Mouse (Mus musculus) forebrain, embryonic 14.5 days (tissue): ENCODE measurements at regions not wholly inside any gene's neighbourhood (a gene's known extent, or its start where the extent isn't known, plus 50 kb on each side); places are given as distances from the start of the nearest gene placed in this dataset.

Source experiments
- ATAC-seq: fragments of 200-750 bp; cut with Nextera tagmentation; 2 replicates; pipeline ENCODE4 v1.8.0; 2017; ENCODE audit warnings: mild to moderate bottlenecking, moderate library complexity
- DNase-seq: peaks from one replicate; pipeline ENCODE4 v3.0.0-alpha.2; 2015; ENCODE audit warnings: low spot score
- H3K27ac ChIP-seq: fragments of 300-500 bp; sonication (generic); 2 replicates; pipeline ENCODE4 v1.5.1; 2014; ENCODE audit warnings: low read depth, mild to moderate bottlenecking, control low read depth, low read length, moderate library complexity
- H3K27me3 ChIP-seq: fragments of 300-500 bp; sonication (generic); replicated peaks from 2 replicates; pipeline ENCODE4 v1.6.1; 2014; ENCODE audit warnings: low read length, control low read depth, mixed read lengths; ENCODE audit not compliant: control insufficient read depth, insufficient read depth
- H3K36me3 ChIP-seq: fragments of 300-500 bp; sonication (generic); 2 replicates; pipeline ENCODE4 v1.6.1; 2014; ENCODE audit warnings: low read length, control low read depth; ENCODE audit not compliant: control insufficient read depth, insufficient read depth
- H3K4me1 ChIP-seq: fragments of 300-500 bp; sonication (generic); 2 replicates; pipeline ENCODE4 v1.6.1; 2014; ENCODE audit warnings: antibody characterized with exemption, low read length, control low read depth; ENCODE audit not compliant: control insufficient read depth, insufficient read depth
- H3K4me2 ChIP-seq: fragments of 300-500 bp; sonication (generic); 2 replicates; pipeline ENCODE4 v1.6.1; 2014; ENCODE audit warnings: mild to moderate bottlenecking, control low read depth, low read length
- H3K4me3 ChIP-seq: fragments of 300-500 bp; sonication (generic); 2 replicates; pipeline ENCODE4 v1.5.1; 2014; ENCODE audit warnings: low read depth, low read length, control low read depth
- H3K9ac ChIP-seq: fragments of 300-500 bp; sonication (generic); 2 replicates; pipeline ENCODE4 v1.6.1; 2014; ENCODE audit warnings: mild to moderate bottlenecking, low read length, control low read depth, moderate library complexity
- H3K9me3 ChIP-seq: fragments of 300-500 bp; sonication (generic); replicated peaks from 2 replicates; pipeline ENCODE4 v1.6.1; 2016; ENCODE audit warnings: low read length, control low read depth, mixed read lengths; ENCODE audit not compliant: control insufficient read depth
- whole genome bisulfite sequencing: fragments of 180-500 bp; shearing (Covaris S2); extraction: QIAGEN DNeasy Blood & Tissue Kit; methylation state at CpG from one replicate; pipeline ENCODE4 v1.1.7; 2014; 5-methylcytosine and 5-hydroxymethylcytosine counted together

GRCm38 (mm10) chr14:58264401-58264800 lies 194.1 kb downstream of the Fgf9 start:
- Histone ChIP-seq H3K9me3 (no peaks in the 10 kb centered on the region), H3K27me3 (no peaks in the 10 kb centered on the region), H3K4me2 (no peak overlapping the region), H3K27ac (no peak overlapping the region), H3K4me1 (no peaks in the 10 kb centered on the region), H3K36me3 (no peaks in the 10 kb centered on the region), H3K9ac (no peak overlapping the region), H3K4me3 (no peak overlapping the region)
- ATAC-seq (no peak), DNase-seq (no peak)
- WGBS = 89% methylated on average over 7 of the region's 7 CpGs

DNA sequence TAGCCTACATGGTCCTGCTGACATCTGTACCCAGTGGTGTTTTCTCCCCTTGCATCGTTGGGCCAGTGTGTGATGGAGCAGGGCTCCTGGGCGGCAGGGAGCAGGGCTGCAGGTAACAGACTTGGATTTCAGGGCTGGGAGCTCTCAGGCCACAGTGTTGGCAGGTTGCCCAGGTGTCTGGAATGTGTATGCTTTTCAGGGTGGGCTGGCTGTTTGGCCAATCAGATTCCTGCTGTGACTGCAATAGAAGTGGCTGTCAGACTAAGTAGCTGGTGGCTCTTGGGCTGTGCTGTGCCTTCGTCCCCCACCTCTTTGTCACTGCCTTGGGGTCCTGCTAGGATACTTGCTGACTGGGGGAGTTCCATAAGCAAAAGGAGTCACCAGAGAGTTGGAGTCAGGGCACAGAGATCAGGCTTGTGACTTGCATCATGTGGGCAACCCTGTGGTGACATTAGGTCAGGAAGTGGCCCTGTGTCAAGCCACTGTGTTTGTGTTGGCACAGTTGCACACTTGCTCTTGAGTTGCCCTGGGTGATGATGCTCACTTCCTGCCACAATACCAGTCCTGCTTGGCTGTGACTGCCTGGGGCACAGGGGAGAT lies 183.1 kb downstream of the Fgf9 start:
- H3K4me3 ChIP-seq = no peak overlapping the region
- no peaks in the 10 kb centered on the region for H3K27me3 ChIP-seq
- DNase-seq (peak; percentile 63), ATAC-seq (peak; percentile 29; the same call in 1 of the 2 replicates)
- no peak overlapping the region for H3K4me2 ChIP-seq
- H3K36me3 ChIP-seq = no peaks in the 10 kb centered on the region
- H3K9ac ChIP-seq = no peak overlapping the region
- WGBS = 29% methylated on average over 3 of the region's 3 CpGs
- H3K27ac ChIP-seq = no peak overlapping the region
- H3K9me3 ChIP-seq = no peaks in the 10 kb centered on the region
- no peaks in the 10 kb centered on the region for H3K4me1 ChIP-seq

GRCm38 (mm10) chr14:58225869-58226268 lies 155.5 kb downstream of the Fgf9 start:
- ATAC-seq (no peak), DNase-seq (no peak)
- Histone ChIP-seq H3K36me3 (no peaks in the 10 kb centered on the region), H3K4me2 (no peak overlapping the region), H3K27ac (no peak overlapping the region), H3K27me3 (no peaks in the 10 kb centered on the region), H3K4me1 (no peaks in the 10 kb centered on the region), H3K9ac (no peak overlapping the region), H3K9me3 (no peaks in the 10 kb centered on the region), H3K4me3 (no peak overlapping the region)
- WGBS = 95% methylated on average over 1 of the region's 1 CpGs

- Histone ChIP-seq H3K4me2 (no peak overlapping the region), H3K27ac (no peak overlapping the region), H3K4me1 (no peaks in the 10 kb centered on the region), H3K9ac (no peak overlapping the region), H3K36me3 (no peaks in the 10 kb centered on the region), H3K9me3 (no peaks in the 10 kb centered on the region), H3K4me3 (no peak overlapping the region), H3K27me3 (no peaks in the 10 kb centered on the region)
- WGBS = 79% methylated on average over 3 of the region's 3 CpGs
- ATAC-seq (no peak), DNase-seq (no peak)
These were observed 154.1 kb downstream of the Fgf9 start for GRCm38 (mm10) chr14:58224419-58224818.

DNA sequence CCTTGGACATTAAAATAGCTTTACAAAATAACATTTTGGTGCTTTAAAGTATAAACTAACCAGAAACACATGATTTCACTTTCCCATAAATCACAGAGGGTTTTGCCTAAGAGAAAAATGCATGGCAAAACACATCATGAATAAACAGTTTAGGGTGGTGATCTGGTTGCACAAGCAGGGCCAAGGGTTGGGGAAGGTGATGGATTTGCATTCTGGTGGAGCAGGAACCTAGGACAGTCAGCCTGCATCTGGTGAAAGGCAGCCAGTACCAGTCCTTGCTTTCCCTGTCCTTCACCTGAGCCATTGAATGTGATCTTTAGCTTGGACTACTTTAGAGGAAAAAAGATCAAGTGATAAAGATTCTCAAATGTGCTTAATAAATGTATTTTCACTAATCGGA lies 138.1 kb downstream of the Fgf9 start:
- Histone ChIP-seq H3K9me3 (no peaks in the 10 kb centered on the region), H3K27ac (no peak overlapping the region), H3K36me3 (no peaks in the 10 kb centered on the region), H3K27me3 (no peaks in the 10 kb centered on the region), H3K4me1 (no peaks in the 10 kb centered on the region), H3K4me3 (no peak overlapping the region), H3K4me2 (no peak overlapping the region), H3K9ac (no peak overlapping the region)
- no peak for ATAC-seq
- no peak for DNase-seq
- 90% methylated on average over 1 of the region's 1 CpGs for WGBS

GRCm38 (mm10) chr14:58202607-58203295 lies 132.4 kb downstream of the Fgf9 start:
- no peaks in the 10 kb centered on the region for H3K4me1 ChIP-seq
- no peak overlapping the region for H3K9ac ChIP-seq
- no peaks in the 10 kb centered on the region for H3K36me3 ChIP-seq
- H3K27ac ChIP-seq = no peak overlapping the region
- no peak overlapping the region for H3K4me3 ChIP-seq
- DNase-seq (peak; percentile 13), ATAC-seq (no peak)
- no peak overlapping the region for H3K4me2 ChIP-seq
- H3K27me3 ChIP-seq = no peaks in the 10 kb centered on the region
- 42% methylated on average over 6 of the region's 6 CpGs for WGBS
- H3K9me3 ChIP-seq = no peaks in the 10 kb centered on the region

GRCm38 (mm10) chr14:58189948-58190347 lies 119.6 kb downstream of the Fgf9 start:
- Histone ChIP-seq H3K9ac (no peak overlapping the region), H3K4me3 (no peak overlapping the region), H3K4me2 (no peak overlapping the region), H3K27ac (no peak overlapping the region), H3K4me1 (no peaks in the 10 kb centered on the region), H3K27me3 (no peaks in the 10 kb centered on the region), H3K36me3 (no peaks in the 10 kb centered on the region), H3K9me3 (no peaks in the 10 kb centered on the region)
- ATAC-seq (no peak), DNase-seq (no peak)
- 90% methylated on average over 15 of the region's 15 CpGs for WGBS

GRCm38 (mm10) chr14:58182869-58183268 lies 112.5 kb downstream of the Fgf9 start:
- Histone ChIP-seq H3K9ac (no peak overlapping the region), H3K36me3 (no peaks in the 10 kb centered on the region), H3K27me3 (no peaks in the 10 kb centered on the region), H3K4me3 (no peak overlapping the region), H3K9me3 (no peaks in the 10 kb centered on the region), H3K4me2 (no peak overlapping the region), H3K27ac (no peak overlapping the region), H3K4me1 (no peaks in the 10 kb centered on the region)
- WGBS = 69% methylated on average over 5 of the region's 5 CpGs
- no peak for ATAC-seq
- no peak for DNase-seq

GRCm38 (mm10) chr14:58180724-58181123 lies 110.4 kb downstream of the Fgf9 start:
- DNase-seq (no peak), ATAC-seq (no peak)
- Histone ChIP-seq H3K9ac (no peak overlapping the region), H3K36me3 (no peaks in the 10 kb centered on the region), H3K4me3 (no peak overlapping the region), H3K27me3 (no peaks in the 10 kb centered on the region), H3K4me2 (no peak overlapping the region), H3K9me3 (0 out of 2 replicates have a peak, but pooled peaks cover 2% of the 10 kb centered on the region), H3K27ac (no peak overlapping the region), H3K4me1 (no peaks in the 10 kb centered on the region)
